Mouse (Mus musculus): ENCODE data around the gene Ptrh1.
A peak's percentile ranks its signal among the peaks of the same experiment; 100 is the strongest.

DNA sequence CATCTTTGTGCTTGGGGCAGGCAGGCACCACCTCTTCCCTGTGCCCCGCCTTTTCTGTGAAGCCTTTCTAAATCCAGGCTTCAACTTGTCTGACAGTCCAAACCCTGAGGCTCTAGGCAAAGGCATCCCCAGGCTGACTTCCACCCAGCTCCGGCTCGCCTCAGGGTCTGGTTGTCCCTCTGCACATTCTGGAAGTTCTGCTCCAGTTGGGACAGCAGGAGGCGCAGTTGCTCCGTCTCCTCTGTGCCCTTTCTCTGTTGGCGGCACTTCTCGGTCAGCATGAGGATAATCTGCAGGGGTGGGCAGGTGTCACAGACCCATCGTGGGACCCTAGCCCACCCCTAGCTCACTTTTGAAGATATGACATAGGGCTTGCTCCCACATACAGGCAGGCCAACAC lies 3.5 kb downstream of the Ptrh1 start:
- TF ChIP-seq CTCF (IDR thresholded peaks at IDR 0.05 in 2 of 3, conservative IDR thresholded peaks at IDR 0.05 in 1 of 3; ENCODE audit: control insufficient read depth in 1 of 3, insufficient read depth in 1 of 3, low read depth in 2 of 3, low read length in 3 of 3, poor library complexity in 1 of 3, severe bottlenecking in 1 of 3) (peak; percentile 13 to 59 (median 59); a peak in 5 of 6 replicates), POLR2A (IDR thresholded peaks at IDR 0.05; ENCODE audit: control insufficient read depth in 1 of 2, insufficient read depth in 1 of 2, low read depth in 1 of 2, low read length in 2 of 2, poor library complexity in 1 of 2) (no peak), ZNF384 (IDR thresholded peaks at IDR 0.05; ENCODE audit: low read depth, low read length) (no peak), HCFC1 (IDR thresholded peaks at IDR 0.05; ENCODE audit: low read depth, low read length) (no peak), MAX (IDR thresholded peaks at IDR 0.05; ENCODE audit: low read length) (no peak), USF1 (IDR thresholded peaks at IDR 0.05; ENCODE audit: low read depth, low read length) (no peak), TAL1 (IDR thresholded peaks at IDR 0.05; ENCODE audit: low read length) (no peak), NRF1 (IDR thresholded peaks at IDR 0.05; ENCODE audit: insufficient read depth, low read depth, low read length, poor library complexity, severe bottlenecking) (no peak), MYC (IDR thresholded peaks at IDR 0.05; ENCODE audit: low read depth, low read length) (no peak), ZKSCAN1 (IDR thresholded peaks at IDR 0.05; ENCODE audit: low read depth, low read length) (no peak), MAZ (IDR thresholded peaks at IDR 0.05; ENCODE audit: low read depth, low read length) (no peak)

Measured in MEL (cell line).